Mouse (Mus musculus) lung, embryonic 14.5 days (tissue): ENCODE measurements around the gene Vangl2. TPM values are rescaled to one million over a fixed set of nuclear protein-coding genes. Genes with fewer than 3 reads are reported as not detected.

Source experiments
- ATAC-seq: fragments of 200-750 bp; cut with Nextera tagmentation; 2 replicates; pipeline ENCODE4 v1.8.0; 2017; ENCODE audit warnings: mild to moderate bottlenecking, moderate TSS enrichment, moderate library complexity; ENCODE audit not compliant: insufficient read depth
- DNase-seq: peaks from one replicate; pipeline ENCODE4 v3.0.0-alpha.2; 2015
- H3K27ac ChIP-seq: fragments of 300-500 bp; sonication (generic); 2 replicates; pipeline ENCODE4 v1.5.1; 2014; ENCODE audit warnings: low read depth, mild to moderate bottlenecking, moderate library complexity
- H3K27me3 ChIP-seq: fragments of 300-500 bp; sonication (generic); 2 replicates; pipeline ENCODE4 v1.6.1; 2014; ENCODE audit warnings: low read length, control low read depth; ENCODE audit not compliant: insufficient read depth
- H3K36me3 ChIP-seq: fragments of 300-500 bp; sonication (generic); 2 replicates; pipeline ENCODE4 v1.6.1; 2014; ENCODE audit warnings: control low read depth; ENCODE audit not compliant: insufficient read depth
- H3K4me1 ChIP-seq: fragments of 300-500 bp; sonication (generic); 2 replicates; pipeline ENCODE4 v1.6.1; 2014; ENCODE audit warnings: antibody characterized with exemption, control low read depth; ENCODE audit not compliant: insufficient read depth
- H3K4me2 ChIP-seq: fragments of 300-500 bp; sonication (generic); 2 replicates; pipeline ENCODE4 v1.6.1; 2014; ENCODE audit warnings: mild to moderate bottlenecking
- H3K4me3 ChIP-seq: fragments of 300-500 bp; sonication (generic); 2 replicates; pipeline ENCODE4 v1.5.1; 2014; ENCODE audit warnings: low read depth, low read length
- H3K9ac ChIP-seq: fragments of 300-500 bp; sonication (generic); 2 replicates; pipeline ENCODE4 v1.6.1; 2014
- H3K9me3 ChIP-seq: fragments of 300-500 bp; sonication (generic); 2 replicates; pipeline ENCODE4 v1.6.1; 2016; ENCODE audit warnings: low read depth, low read length, control low read depth
- CTCF ChIP-seq: IDR thresholded peaks from 2 replicates; pipeline ENCODE4 v1.5.1; 2016; ENCODE audit warnings: antibody characterized with exemption, low read depth
- WGBS: fragments of 180-500 bp; shearing (Covaris S2); extraction: QIAGEN DNeasy Blood & Tissue Kit; methylation state at CpG from one replicate; pipeline ENCODE4 v1.1.7; 2014; 5-methylcytosine and 5-hydroxymethylcytosine counted together
- polyA plus RNA-seq: library from polyadenylated mRNA; unstranded; fragments of >200 nt; fragmentation: Nextera tagmentation; extraction: Ambion mirVana; gene quantifications from 2 replicates; pipeline ENCODE4 v1.2.1, GENCODE M21; 2014

Gene Vangl2
- polyA plus RNA-seq, 1 experiment from 2014 or later, result 17.1 TPM

GRCm38 (mm10) chr1:172019863-172020521 is 8.3 kb downstream of the Vangl2 start:
- 73% methylated on average over 10 of the region's 10 CpGs for WGBS

GRCm38 (mm10) chr1:172019339-172019738 is 8.9 kb downstream of the Vangl2 start:
- H3K27me3 ChIP-seq, result no peaks in the 10 kb centered on the region
- H3K4me3 ChIP-seq, result no peak overlapping the region
- TF ChIP-seq CTCF, result no peak
- 85% methylated on average over 4 of the region's 4 CpGs for WGBS
- peaks cover 3% of the 10 kb centered on the region for H3K36me3 ChIP-seq
- H3K4me1 ChIP-seq, result peaks cover 26% of the 10 kb centered on the region
- DNase-seq (no peak), ATAC-seq (no peak)
- no peak overlapping the region for H3K27ac ChIP-seq
- H3K9me3 ChIP-seq, result no peaks in the 10 kb centered on the region
- H3K9ac ChIP-seq, result no peak overlapping the region
- H3K4me2 ChIP-seq, result no peak overlapping the region

More at GRCm38 (mm10) chr1:172019863-172020521, 8.3 kb downstream of the Vangl2 start:
- no peak overlapping the region for H3K4me3 ChIP-seq
- no peak overlapping the region for H3K27ac ChIP-seq
- H3K4me2 ChIP-seq, result no peak overlapping the region
- no peak for TF ChIP-seq CTCF
- ATAC-seq (no peak), DNase-seq (no peak)
- H3K4me1 ChIP-seq, result peaks cover 26% of the 10 kb centered on the region
- H3K27me3 ChIP-seq, result no peaks in the 10 kb centered on the region
- H3K9me3 ChIP-seq, result no peaks in the 10 kb centered on the region
- no peak overlapping the region for H3K9ac ChIP-seq
- peaks cover 3% of the 10 kb centered on the region for H3K36me3 ChIP-seq

GRCm38 (mm10) chr1:172018336-172019311 is 9.6 kb downstream of the Vangl2 start:
- Histone ChIP-seq H3K36me3 (peaks cover 3% of the 10 kb centered on the region), H3K9me3 (no peaks in the 10 kb centered on the region), H3K4me3 (no peak overlapping the region), H3K4me2 (no peak overlapping the region), H3K27ac (no peak overlapping the region), H3K27me3 (no peaks in the 10 kb centered on the region), H3K4me1 (peaks cover 26% of the 10 kb centered on the region), H3K9ac (no peak overlapping the region)
- 85% methylated on average over 9 of the region's 9 CpGs for WGBS
- ATAC-seq, result no peak
- no peak for DNase-seq
- TF ChIP-seq CTCF, result no peak

DNA sequence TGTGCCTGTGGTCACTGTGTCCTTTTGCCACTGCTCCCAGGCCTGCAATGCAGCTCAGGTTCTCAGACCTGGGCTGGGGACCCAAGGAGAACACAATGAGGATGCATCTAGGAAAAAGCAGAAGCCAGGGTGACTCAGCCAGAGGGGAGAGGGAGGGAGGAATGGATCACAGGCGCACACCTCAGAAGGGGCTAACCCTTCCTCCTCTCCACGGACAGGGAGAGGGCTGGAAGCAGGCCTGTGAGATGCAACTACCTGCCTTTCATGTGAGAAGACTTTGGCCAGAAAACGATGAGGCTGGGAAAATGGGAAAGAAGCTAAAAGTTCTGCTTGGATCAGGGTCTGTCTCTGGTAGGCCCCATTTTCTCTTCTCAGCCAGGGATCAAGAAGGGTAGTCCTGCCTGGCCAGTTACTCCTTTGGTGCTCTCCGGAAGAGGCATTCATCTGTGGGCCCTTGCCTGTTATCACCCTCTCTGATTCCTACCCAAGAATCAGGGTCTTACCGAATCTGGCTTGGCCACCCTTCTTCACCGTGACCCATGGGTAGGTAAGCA is 10.7 kb downstream of the Vangl2 start:
- no peak overlapping the region; the same call in 1 of the 2 replicates for H3K27ac ChIP-seq
- ATAC-seq (no peak), DNase-seq (no peak)
- peak overlapping the region; percentile 26; the same call in 1 of the 2 replicates for H3K9ac ChIP-seq
- TF ChIP-seq CTCF, result no peak
- no peaks in the 10 kb centered on the region for H3K27me3 ChIP-seq
- peaks cover 26% of the 10 kb centered on the region for H3K4me1 ChIP-seq
- WGBS, result 68% methylated on average over 6 of the region's 6 CpGs
- H3K4me3 ChIP-seq, result no peak overlapping the region
- H3K36me3 ChIP-seq, result peaks cover 10% of the 10 kb centered on the region; the same call in 1 of the 2 replicates
- no peak overlapping the region for H3K4me2 ChIP-seq
- H3K9me3 ChIP-seq, result no peaks in the 10 kb centered on the region

DNA sequence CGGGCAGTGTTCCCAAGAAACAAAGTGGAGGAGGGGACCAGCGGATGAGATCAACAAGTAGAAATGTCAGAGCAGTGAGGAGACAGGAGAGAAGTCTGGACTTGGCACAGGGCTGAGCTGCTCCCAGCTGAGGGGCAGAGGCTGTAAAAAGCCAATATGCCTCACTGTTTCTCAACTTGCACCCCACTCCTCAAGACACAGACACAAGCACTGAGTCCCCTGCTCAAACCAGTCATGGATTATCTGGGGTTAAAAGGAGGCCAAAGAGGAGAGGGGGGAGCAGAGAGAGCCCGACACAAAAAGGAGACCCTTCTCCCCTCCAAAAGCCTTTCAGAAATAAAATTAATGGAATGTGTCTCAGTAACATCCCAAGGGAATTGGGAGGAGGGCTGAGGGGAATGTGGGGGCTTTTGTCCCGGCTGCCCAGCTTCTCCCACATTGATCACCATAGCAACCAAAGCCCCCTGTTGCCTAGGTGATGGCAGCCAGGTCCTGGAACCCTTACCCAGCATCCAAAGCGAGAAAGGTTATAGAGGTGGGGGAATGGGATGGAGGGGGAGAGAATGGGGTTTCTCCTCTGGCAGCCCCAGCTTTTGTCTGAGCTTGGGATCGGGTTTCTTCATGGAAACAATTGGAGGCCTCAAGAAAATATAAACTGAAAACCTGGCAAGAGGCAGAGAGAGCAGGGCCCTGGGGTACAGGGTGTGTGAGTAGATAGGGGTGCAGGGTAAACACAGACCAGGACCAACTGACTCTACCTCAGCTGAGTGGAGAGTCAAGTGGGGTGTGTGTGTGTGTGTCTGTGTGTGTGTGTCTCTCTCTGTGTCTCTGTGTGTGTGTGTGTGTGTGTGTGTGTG is 11.4 kb downstream of the Vangl2 start:
- no peaks in the 10 kb centered on the region for H3K9me3 ChIP-seq
- no peak overlapping the region for H3K4me3 ChIP-seq
- no peak for TF ChIP-seq CTCF
- no peaks in the 10 kb centered on the region for H3K27me3 ChIP-seq
- DNase-seq (no peak), ATAC-seq (peak; percentile 29; the same call in 1 of the 2 replicates)
- WGBS, result 21% methylated on average over 6 of the region's 6 CpGs
- H3K4me2 ChIP-seq, result no peak overlapping the region
- H3K27ac ChIP-seq, result no peak overlapping the region; the same call in 1 of the 2 replicates
- H3K36me3 ChIP-seq, result peaks cover 14% of the 10 kb centered on the region
- no peak overlapping the region; the same call in 1 of the 2 replicates for H3K9ac ChIP-seq
- peaks cover 26% of the 10 kb centered on the region for H3K4me1 ChIP-seq

DNA sequence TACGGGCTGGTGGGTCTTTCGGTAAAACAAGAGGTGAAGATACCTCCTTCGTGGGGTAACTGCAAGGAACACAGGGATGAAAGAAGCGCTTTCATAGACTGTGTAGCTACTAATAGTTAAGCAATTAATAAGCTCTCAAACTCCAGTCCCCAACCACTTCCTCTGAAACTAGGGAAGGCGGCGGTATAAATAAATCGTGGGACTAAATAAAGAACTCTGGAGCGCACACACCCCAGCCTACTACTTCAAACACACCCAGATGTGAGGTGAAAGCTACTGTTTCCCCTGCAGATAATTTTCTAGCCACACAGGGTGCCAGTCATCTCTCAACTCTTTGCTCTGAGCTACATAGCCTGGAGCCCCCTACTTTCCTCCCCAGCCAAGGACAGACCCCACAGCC is 12.2 kb downstream of the Vangl2 start:
- Histone ChIP-seq H3K27me3 (no peaks in the 10 kb centered on the region), H3K9ac (no peak overlapping the region), H3K4me1 (peaks cover 26% of the 10 kb centered on the region), H3K4me2 (0 out of 2 replicates have a peak overlapping the region, but pooled peaks have one; percentile 10), H3K36me3 (peaks cover 21% of the 10 kb centered on the region), H3K27ac (no peak overlapping the region), H3K9me3 (no peaks in the 10 kb centered on the region), H3K4me3 (no peak overlapping the region)
- ATAC-seq (no peak), DNase-seq (no peak)
- no peak for TF ChIP-seq CTCF
- WGBS, result 43% methylated on average over 8 of the region's 8 CpGs
